Mouse (Mus musculus): ENCODE data around the gene Sufu. TPM values are rescaled to one million over a fixed set of nuclear protein-coding genes. Genes with fewer than 3 reads are reported as not detected.
A peak's percentile ranks its signal among the peaks of the same experiment; 100 is the strongest.

Gene Sufu
- polyA plus RNA-seq, 1 experiment: 18.6 TPM

GRCm38 (mm10) chr19:46514387-46514786 is 117.7 kb downstream of the Sufu start:
- Histone ChIP-seq H3K27ac (ENCODE audit: insufficient read depth, low read length) (no peak overlapping the region), H3K27me3 (ENCODE audit: control insufficient read depth, insufficient read depth, low read length) (no peaks in the 10 kb centered on the region), H3K4me3 (ENCODE audit: extremely low read depth, insufficient read depth, insufficient read length) (no peak overlapping the region), H3K4me1 (ENCODE audit: control insufficient read depth, insufficient read depth, insufficient read length) (peaks cover 38% of the 10 kb centered on the region), H3K36me3 (ENCODE audit: control insufficient read depth, insufficient read depth, low read length) (peaks cover 32% of the 10 kb centered on the region)
- 88% methylated on average over 12 of the region's 12 CpGs for WGBS
- no peak for DNase-seq (ENCODE audit: low read depth in 1 of 2, low spot score in 2 of 2)
- no peak for TF ChIP-seq POLR2A (IDR thresholded peaks at IDR 0.05; ENCODE audit: low read depth, low read length)
- no peak for TF ChIP-seq CTCF (IDR thresholded peaks at IDR 0.05; ENCODE audit: extremely low read depth, insufficient read depth, insufficient read length, insufficient replicate concordance)

GRCm38 (mm10) chr19:46515287-46515821 is 118.7 kb downstream of the Sufu start:
- DNase-seq (ENCODE audit: low read depth in 1 of 2, low spot score in 2 of 2): no peak
- WGBS: 89% methylated on average over 24 of the region's 24 CpGs
- no peak overlapping the region for H3K27ac ChIP-seq (ENCODE audit: insufficient read depth, low read length)
- H3K27me3 ChIP-seq (ENCODE audit: control insufficient read depth, insufficient read depth, low read length): no peaks in the 10 kb centered on the region
- H3K4me1 ChIP-seq (ENCODE audit: control insufficient read depth, insufficient read depth, insufficient read length): peaks cover 34% of the 10 kb centered on the region
- H3K36me3 ChIP-seq (ENCODE audit: control insufficient read depth, insufficient read depth, low read length): peaks cover 30% of the 10 kb centered on the region
- H3K4me3 ChIP-seq (ENCODE audit: extremely low read depth, insufficient read depth, insufficient read length): no peak overlapping the region
- TF ChIP-seq POLR2A (IDR thresholded peaks at IDR 0.05; ENCODE audit: low read depth, low read length) (no peak), CTCF (IDR thresholded peaks at IDR 0.05; ENCODE audit: extremely low read depth, insufficient read depth, insufficient read length, insufficient replicate concordance) (no peak)

- Histone ChIP-seq H3K36me3 (ENCODE audit: control insufficient read depth, insufficient read depth, low read length) (peaks cover 30% of the 10 kb centered on the region), H3K27ac (ENCODE audit: insufficient read depth, low read length) (peak overlapping the region; percentile 51), H3K4me3 (ENCODE audit: extremely low read depth, insufficient read depth, insufficient read length) (no peak overlapping the region), H3K27me3 (ENCODE audit: control insufficient read depth, insufficient read depth, low read length) (no peaks in the 10 kb centered on the region), H3K4me1 (ENCODE audit: control insufficient read depth, insufficient read depth, insufficient read length) (peaks cover 25% of the 10 kb centered on the region)
- 60% methylated on average over 3 of the region's 3 CpGs for WGBS
- no peak for DNase-seq (ENCODE audit: low read depth in 1 of 2, low spot score in 2 of 2)
- TF ChIP-seq CTCF (IDR thresholded peaks at IDR 0.05; ENCODE audit: extremely low read depth, insufficient read depth, insufficient read length, insufficient replicate concordance) (no peak), POLR2A (IDR thresholded peaks at IDR 0.05; ENCODE audit: low read depth, low read length) (no peak)
Observed at GRCm38 (mm10) chr19:46516667-46517528, 120.2 kb downstream of the Sufu start.

- H3K27ac ChIP-seq (ENCODE audit: insufficient read depth, low read length): peak overlapping the region; percentile 51
- no peaks in the 10 kb centered on the region for H3K27me3 ChIP-seq (ENCODE audit: control insufficient read depth, insufficient read depth, low read length)
- DNase-seq (ENCODE audit: low read depth in 1 of 2, low spot score in 2 of 2): no peak
- TF ChIP-seq CTCF (IDR thresholded peaks at IDR 0.05; ENCODE audit: extremely low read depth, insufficient read depth, insufficient read length, insufficient replicate concordance) (no peak), POLR2A (IDR thresholded peaks at IDR 0.05; ENCODE audit: low read depth, low read length) (no peak)
- WGBS: 24% methylated on average over 12 of the region's 14 CpGs
- H3K4me3 ChIP-seq (ENCODE audit: extremely low read depth, insufficient read depth, insufficient read length): no peak overlapping the region
- H3K36me3 ChIP-seq (ENCODE audit: control insufficient read depth, insufficient read depth, low read length): peaks cover 27% of the 10 kb centered on the region
- peaks cover 30% of the 10 kb centered on the region for H3K4me1 ChIP-seq (ENCODE audit: control insufficient read depth, insufficient read depth, insufficient read length)
Observed at GRCm38 (mm10) chr19:46517529-46518351, 121.0 kb downstream of the Sufu start.

GRCm38 (mm10) chr19:46518352-46518787 is 121.7 kb downstream of the Sufu start:
- H3K36me3 ChIP-seq (ENCODE audit: control insufficient read depth, insufficient read depth, low read length): peaks cover 21% of the 10 kb centered on the region
- H3K4me3 ChIP-seq (ENCODE audit: extremely low read depth, insufficient read depth, insufficient read length): no peak overlapping the region; the same call in 1 of the 2 replicates
- no peak for DNase-seq (ENCODE audit: low read depth in 1 of 2, low spot score in 2 of 2)
- H3K27ac ChIP-seq (ENCODE audit: insufficient read depth, low read length): peak overlapping the region; percentile 37
- no peaks in the 10 kb centered on the region for H3K27me3 ChIP-seq (ENCODE audit: control insufficient read depth, insufficient read depth, low read length)
- 3% methylated on average over 12 of the region's 13 CpGs for WGBS
- no peak for TF ChIP-seq POLR2A (IDR thresholded peaks at IDR 0.05; ENCODE audit: low read depth, low read length)
- no peak for TF ChIP-seq CTCF (IDR thresholded peaks at IDR 0.05; ENCODE audit: extremely low read depth, insufficient read depth, insufficient read length, insufficient replicate concordance)
- peaks cover 34% of the 10 kb centered on the region for H3K4me1 ChIP-seq (ENCODE audit: control insufficient read depth, insufficient read depth, insufficient read length)

GRCm38 (mm10) chr19:46518828-46519621 is 122.3 kb downstream of the Sufu start:
- Histone ChIP-seq H3K36me3 (ENCODE audit: control insufficient read depth, insufficient read depth, low read length) (peaks cover 18% of the 10 kb centered on the region), H3K27me3 (ENCODE audit: control insufficient read depth, insufficient read depth, low read length) (no peaks in the 10 kb centered on the region), H3K4me1 (ENCODE audit: control insufficient read depth, insufficient read depth, insufficient read length) (peaks cover 41% of the 10 kb centered on the region), H3K4me3 (ENCODE audit: extremely low read depth, insufficient read depth, insufficient read length) (no peak overlapping the region), H3K27ac (ENCODE audit: insufficient read depth, low read length) (no peak overlapping the region)
- WGBS: 32% methylated on average over 5 of the region's 5 CpGs
- no peak for DNase-seq (ENCODE audit: low read depth in 1 of 2, low spot score in 2 of 2)
- no peak for TF ChIP-seq CTCF (IDR thresholded peaks at IDR 0.05; ENCODE audit: extremely low read depth, insufficient read depth, insufficient read length, insufficient replicate concordance)
- TF ChIP-seq POLR2A (IDR thresholded peaks at IDR 0.05; ENCODE audit: low read depth, low read length): no peak
